Mouse (Mus musculus) B cell, adult (primary cell): Measurements from ENCODE around the gene Olfr209. TPM values are rescaled to one million over a fixed set of nuclear protein-coding genes. Genes with fewer than 3 reads are reported as not detected.

ENCODE experiments used
- total RNA-seq: library from RNA; stranded (reverse); gene quantifications from 4 replicates; pipeline ENCODE4 v1.2.4, GENCODE M21; 2023; ENCODE audit not compliant: inconsistent age

Gene Olfr209
- total RNA-seq, result not detected in 4 replicates

DNA sequence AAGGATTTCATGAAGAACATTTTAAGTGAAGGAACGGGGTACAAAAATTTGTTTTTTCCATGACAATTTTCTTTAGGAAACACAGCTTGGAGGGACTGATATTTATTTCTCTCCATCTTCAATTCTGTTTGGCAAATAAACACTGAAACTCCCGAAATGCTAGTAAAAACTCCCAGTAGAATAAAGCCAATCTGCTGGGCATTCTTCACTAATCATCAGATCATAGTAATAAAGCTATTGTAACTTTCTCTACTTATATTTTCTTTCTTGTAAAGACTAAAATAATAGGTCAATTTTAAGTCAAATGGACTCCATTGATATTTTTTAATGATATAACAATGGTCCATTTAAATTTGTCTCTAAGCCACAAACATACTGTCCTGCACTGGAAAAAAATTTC, at the start of gene Olfr209:
TSS of gene Olfr209 (minus strand) at position 101 of the 400 bp plus-strand sequence.

DNA sequence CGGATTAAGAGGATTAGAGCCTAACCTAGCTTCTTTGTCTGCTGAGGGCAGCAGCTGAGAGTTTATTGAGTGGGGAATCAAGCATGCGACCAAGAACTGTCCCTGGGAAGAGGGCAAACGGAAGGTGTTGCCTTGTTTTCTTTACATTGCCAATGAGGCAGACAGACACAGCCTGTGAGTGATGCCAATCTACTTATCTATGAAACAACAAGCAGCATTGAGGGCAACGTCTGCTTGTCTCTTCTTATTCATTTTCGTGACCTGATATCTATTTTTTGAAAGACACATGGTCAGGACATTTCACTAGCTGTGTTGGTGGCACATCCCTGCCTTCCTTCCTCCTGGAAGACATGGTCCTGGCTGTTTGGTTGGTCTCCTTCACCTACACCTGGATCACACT, 43.2 kb upstream of the Olfr209 start, which contains the start of gene Gabrr3:
TSS of gene Gabrr3 (plus strand) at position 301 of the 400 bp plus-strand sequence.

DNA sequence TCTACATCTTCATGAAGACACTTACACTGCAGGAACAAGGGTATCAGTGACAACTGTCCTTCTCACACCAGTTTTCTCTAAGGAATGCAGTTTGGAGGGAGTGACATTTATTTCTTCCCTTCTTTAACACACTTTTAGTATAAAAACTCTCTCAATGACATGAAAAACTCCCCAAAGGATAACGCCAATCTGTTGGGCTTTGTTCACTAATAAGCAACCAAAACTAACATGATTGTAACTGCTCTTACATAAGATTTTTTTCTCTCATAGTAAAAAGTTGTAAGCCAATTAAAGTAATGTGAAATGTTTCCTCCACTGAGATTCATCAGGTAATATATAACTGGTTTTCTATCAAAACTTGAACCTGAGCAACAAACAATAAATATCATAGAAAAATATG, 14.6 kb downstream of the Olfr209 start, which contains the start of gene Olfr206:
TSS of gene Olfr206 (minus strand) at position 101 of the 400 bp plus-strand sequence.

DNA sequence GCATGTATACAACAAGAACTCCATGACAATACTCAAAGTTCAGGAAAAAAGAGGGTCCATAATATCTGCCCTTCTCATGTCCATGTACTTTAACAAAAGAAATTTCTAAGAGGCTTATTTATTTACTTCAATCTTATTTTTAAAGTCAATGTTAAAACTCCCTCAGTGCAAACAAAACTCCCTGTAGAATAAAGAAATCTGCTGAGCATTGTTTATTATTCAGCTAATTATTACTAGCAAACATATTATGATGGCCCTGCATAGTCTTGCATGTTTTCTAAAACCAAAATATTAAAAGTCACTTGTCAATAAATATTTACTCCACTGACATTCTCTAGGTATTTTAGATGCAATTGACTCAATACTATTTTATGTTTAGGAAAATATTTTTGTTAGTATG, 32.8 kb downstream of the Olfr209 start, which contains the start of gene Olfr205:
TSS of gene Olfr205 (minus strand) at position 101 of the 400 bp plus-strand sequence.

DNA sequence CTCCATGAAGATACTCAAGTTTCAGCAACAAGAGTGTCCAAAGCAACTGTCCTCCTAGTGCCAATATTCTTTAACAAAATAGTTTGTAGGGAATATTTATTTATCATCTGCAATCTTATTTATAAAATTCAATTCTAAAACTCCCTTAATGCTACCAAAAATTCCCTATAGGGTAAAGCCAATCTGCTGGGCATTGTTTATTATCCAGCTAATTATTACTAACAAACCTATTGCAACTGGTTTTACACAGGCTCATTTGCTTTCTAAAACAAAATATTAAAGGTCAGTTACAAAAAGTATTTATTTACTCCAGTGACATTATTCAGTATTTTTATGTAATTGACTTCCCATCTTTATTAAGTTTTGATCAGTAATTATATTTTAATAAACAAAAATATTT, 45.6 kb downstream of the Olfr209 start, which contains the start of gene Olfr204:
TSS of gene Olfr204 (minus strand) at position 101 of the 400 bp plus-strand sequence.

Other genes starting within 250 kb of the Olfr209 start
- not detected in 4 replicates for gene Olfr194, start 242.9 kb downstream of the Olfr209 start, total RNA-seq
- not detected in 4 replicates for gene Olfr195, start 216.9 kb downstream of the Olfr209 start, total RNA-seq
- gene Olfr196, start 193.5 kb downstream of the Olfr209 start, total RNA-seq, result not detected in 4 replicates
- gene Olfr198, start 160.5 kb downstream of the Olfr209 start, total RNA-seq, result not detected in 4 replicates
- not detected in 4 replicates for gene Olfr199, start 144.2 kb downstream of the Olfr209 start, total RNA-seq
- not detected in 4 replicates for gene Olfr201, start 91.4 kb downstream of the Olfr209 start, total RNA-seq
- not detected in 4 replicates for gene Olfr202, start 77.2 kb downstream of the Olfr209 start, total RNA-seq
- gene Olfr203, start 65.1 kb downstream of the Olfr209 start, total RNA-seq, result not detected in 4 replicates
- gene Olfr204, start 45.7 kb downstream of the Olfr209 start, total RNA-seq, result not detected in 4 replicates
- not detected in 4 replicates for gene Olfr205, start 32.9 kb downstream of the Olfr209 start, total RNA-seq
- not detected in 4 replicates for gene Olfr206, start 14.7 kb downstream of the Olfr209 start, total RNA-seq
- gene Gabrr3, start 43.3 kb upstream of the Olfr209 start, total RNA-seq, result not detected in 4 replicates
- 30.6 to 38.7 TPM (median 32.8 TPM) in 4 replicates for gene Riox2, start 107.8 kb upstream of the Olfr209 start, total RNA-seq
- 7.6 to 8.6 TPM (median 8.1 TPM) in 4 replicates for gene Crybg3, start 237.0 kb upstream of the Olfr209 start, total RNA-seq